Mouse (Mus musculus) liver, adult 2 months (tissue): ENCODE measurements around the gene Hes2.

Experiments used
- CTCF ChIP-seq: fragments of 200-500 bp; IDR thresholded peaks from 2 replicates; pipeline ENCODE4 v1.5.1; 2011; ENCODE audit warnings: low read depth, low read length, control low read depth
- POLR2A ChIP-seq: fragments of 200-500 bp; IDR thresholded peaks from 2 replicates; pipeline ENCODE4 v1.6.1; 2011; ENCODE audit warnings: low read length, control low read depth; ENCODE audit not compliant: insufficient read depth; ENCODE audit errors: extremely low read depth

DNA sequence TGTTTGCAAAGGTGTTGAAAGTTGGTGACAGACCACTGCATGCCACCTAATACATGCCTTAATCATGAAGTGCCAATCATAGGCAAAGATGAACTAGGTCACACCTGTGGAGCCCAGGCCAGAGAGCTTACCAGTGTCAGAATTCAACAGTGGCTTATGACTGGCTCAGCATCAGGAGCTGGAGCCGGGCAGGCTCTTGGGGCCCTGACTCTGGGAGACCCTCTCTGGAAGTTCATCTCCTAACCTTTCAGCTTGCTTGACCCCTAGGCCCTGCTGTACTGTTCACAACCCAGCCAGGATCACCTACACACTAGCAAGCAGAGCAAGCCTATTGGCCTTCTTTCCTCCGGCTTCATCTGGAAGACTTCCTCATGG is 21.8 kb upstream of the Hes2 start:
- no peak for TF ChIP-seq CTCF
- no peak for TF ChIP-seq POLR2A
